ENCODE assay signal across 11 mouse cellular contexts in the genomic region with DNA sequence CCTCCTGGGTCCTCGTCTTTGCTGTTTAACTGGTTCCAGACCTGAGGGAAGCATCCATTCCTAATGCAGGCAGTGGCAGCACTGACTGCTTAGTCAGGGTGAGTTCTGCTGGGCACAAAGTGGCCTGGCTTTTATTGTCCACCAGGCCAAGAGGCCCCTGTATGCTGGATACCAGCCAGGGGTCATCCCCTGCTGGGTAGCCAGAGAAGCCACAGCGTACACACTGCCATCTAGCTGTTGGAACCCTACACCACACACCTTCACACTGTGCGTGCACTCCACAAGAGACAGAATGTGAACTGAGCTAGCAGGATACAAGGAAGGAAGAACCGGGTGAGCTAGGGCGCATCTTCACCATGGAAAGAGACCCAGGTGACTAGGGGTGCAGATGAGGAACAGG.
A peak's percentile ranks its signal among the peaks of the same experiment; 100 is the strongest.
DNase-seq lines count a peak whose midpoint lies in the region; ATAC-seq lines count a peak whose summit lies in the region.
"Had no signal": no experiment of that assay in that cellular context is flagged by ENCODE, and none has a peak within 500 bp of the region (broad histone marks: within the 10 kb centered on the region; RNA-seq: fewer than 3 reads in every experiment).

No protein-coding gene starts in this region.

- peak; percentile 53 for DNase-seq in embryo, embryonic 10 days (ENCODE audit: low spot score)
- no peak for DNase-seq in embryo, embryonic 9.5 days (ENCODE audit: extremely low spot score)
- DNase-seq in limb, embryonic 10.5 days (ENCODE audit: low spot score): no peak
- peak; percentile 17 for DNase-seq in embryo, embryonic 11 days
- peak; percentile 4 to 31 for DNase-seq in lung, postnatal 4 days
- DNase-seq in right cerebral cortex, postnatal 25 days: no peak
- DNase-seq: heart, adult 11 months had no signal

- no peak overlapping the region for H3K4me3 ChIP-seq in limb, embryonic 12.5 days (replicated peaks)
- H3K4me3 ChIP-seq in limb, embryonic 10.5 days: no peak overlapping the region
- H3K4me3 ChIP-seq: hindbrain, embryonic 15.5 days had no signal

- H3K36me3 ChIP-seq in limb, embryonic 12.5 days: no peaks in the 10 kb centered on the region
- H3K36me3 ChIP-seq in limb, embryonic 10.5 days: no peaks in the 10 kb centered on the region
- H3K36me3 ChIP-seq: hindbrain, embryonic 15.5 days had no signal

- H3K9me3 ChIP-seq in limb, embryonic 12.5 days: no peaks in the 10 kb centered on the region
- H3K9me3 ChIP-seq in limb, embryonic 10.5 days (replicated peaks): no peaks in the 10 kb centered on the region
- H3K9me3 ChIP-seq: hindbrain, embryonic 15.5 days had no signal

- WGBS in limb, embryonic 12.5 days: 52% methylated on average over 5 of the region's 5 CpGs
- WGBS in limb, embryonic 10.5 days: 62% methylated on average over 5 of the region's 5 CpGs

- no peak overlapping the region for H3K4me2 ChIP-seq in limb, embryonic 12.5 days
- H3K4me2 ChIP-seq: hindbrain, embryonic 15.5 days had no signal

- ATAC-seq in limb, embryonic 12.5 days (ENCODE audit: insufficient number of reproducible peaks, insufficient read depth, low FRiP score, low TSS enrichment, low read depth): no peak
- ATAC-seq in megakaryocyte progenitor cell, adult 5-6 weeks (replicated peaks; ENCODE audit: poor library complexity): no peak
- ATAC-seq: activated CD4-positive, CD25-positive, alpha-beta regulatory T cell, adult 4 months had no signal

- no peak overlapping the region for H3K27ac ChIP-seq in limb, embryonic 12.5 days
- H3K27ac ChIP-seq in limb, embryonic 10.5 days: no peak overlapping the region
- H3K27ac ChIP-seq: hindbrain, embryonic 15.5 days had no signal

- no peaks in the 10 kb centered on the region; the same call in 1 of the 2 replicates for H3K27me3 ChIP-seq in limb, embryonic 12.5 days
- H3K27me3 ChIP-seq in limb, embryonic 10.5 days (ENCODE audit: low read depth, poor library complexity, severe bottlenecking): 0 out of 2 replicates have a peak, but pooled peaks cover 8% of the 10 kb centered on the region
- H3K27me3 ChIP-seq: hindbrain, embryonic 15.5 days had no signal

- H3K4me1 ChIP-seq in limb, embryonic 12.5 days (replicated peaks): peaks cover 7% of the 10 kb centered on the region; the same call in 1 of the 2 replicates
- H3K4me1 ChIP-seq in limb, embryonic 10.5 days: peaks cover 22% of the 10 kb centered on the region

- 0 out of 2 replicates have a peak overlapping the region, but pooled peaks have one; percentile 23 for H3K9ac ChIP-seq in limb, embryonic 12.5 days (replicated peaks)
- H3K9ac ChIP-seq: hindbrain, embryonic 15.5 days had no signal

Comparison
In these comparisons a context has a peak if more than half of its experiments do, and no peak if none do; other contexts are left out.
1. DNase-seq: peak in embryo, embryonic 10 days (single experiment), embryo, embryonic 11 days (single experiment) and lung, postnatal 4 days (2 of 2); none in embryo, embryonic 9.5 days (single experiment), limb, embryonic 10.5 days (single experiment) and right cerebral cortex, postnatal 25 days (single experiment).